Mouse (Mus musculus): ENCODE results near the gene Pla2g5. TPM values are rescaled to one million over a fixed set of nuclear protein-coding genes. Genes with fewer than 3 reads are reported as not detected.

The Pla2g5 gene
- polyA plus RNA-seq, 1 experiment from 2014 or later, result not detected

GRCm38 (mm10) chr4:138865991-138866390 is 2.7 kb upstream of the Pla2g5 start:
- no peak overlapping the region for H3K4me3 ChIP-seq (ENCODE audit: low read depth, low read length)
- H3K36me3 ChIP-seq (ENCODE audit: control insufficient read depth, insufficient read depth), result no peaks in the 10 kb centered on the region
- H3K27ac ChIP-seq (ENCODE audit: low read length), result no peak overlapping the region
- H3K4me2 ChIP-seq (ENCODE audit: low read depth, low read length), result no peak overlapping the region
- H3K9me3 ChIP-seq (replicated peaks; ENCODE audit: control insufficient read depth, low read length), result no peaks in the 10 kb centered on the region
- H3K4me1 ChIP-seq (ENCODE audit: control insufficient read depth, low read depth, low read length), result no peaks in the 10 kb centered on the region
- ATAC-seq (ENCODE audit: low read depth), result no peak
- 47% methylated on average over 6 of the region's 6 CpGs for WGBS (ENCODE audit: insufficient replicate concordance)
- no peak overlapping the region for H3K9ac ChIP-seq (ENCODE audit: low read depth, low read length)
- H3K27me3 ChIP-seq (ENCODE audit: control insufficient read depth, insufficient read depth, low read depth, low read length), result no peaks in the 10 kb centered on the region; the same call in 1 of the 2 replicates

- Histone ChIP-seq H3K27ac (ENCODE audit: low read length) (no peak overlapping the region), H3K9ac (ENCODE audit: low read depth, low read length) (no peak overlapping the region), H3K4me1 (ENCODE audit: control insufficient read depth, low read depth, low read length) (no peaks in the 10 kb centered on the region), H3K9me3 (replicated peaks; ENCODE audit: control insufficient read depth, low read length) (no peaks in the 10 kb centered on the region), H3K27me3 (ENCODE audit: control insufficient read depth, insufficient read depth, low read depth, low read length) (no peaks in the 10 kb centered on the region; the same call in none of the 2 replicates), H3K4me2 (ENCODE audit: low read depth, low read length) (no peak overlapping the region), H3K36me3 (ENCODE audit: control insufficient read depth, insufficient read depth) (no peaks in the 10 kb centered on the region), H3K4me3 (ENCODE audit: low read depth, low read length) (no peak overlapping the region)
- ATAC-seq (ENCODE audit: low read depth), result no peak
- WGBS (ENCODE audit: insufficient replicate concordance), result 22% methylated on average over 5 of the region's 5 CpGs
Measured at GRCm38 (mm10) chr4:138865092-138865491, 1.8 kb upstream of the Pla2g5 start.

- no peak overlapping the region for H3K9ac ChIP-seq (ENCODE audit: low read depth, low read length)
- WGBS (ENCODE audit: insufficient replicate concordance), result 7% methylated on average over 13 of the region's 13 CpGs
- H3K4me1 ChIP-seq (ENCODE audit: control insufficient read depth, low read depth, low read length), result no peaks in the 10 kb centered on the region
- H3K27me3 ChIP-seq (ENCODE audit: control insufficient read depth, insufficient read depth, low read depth, low read length), result peaks cover 3% of the 10 kb centered on the region
- no peak for ATAC-seq (ENCODE audit: low read depth)
- no peak overlapping the region for H3K4me2 ChIP-seq (ENCODE audit: low read depth, low read length)
- no peaks in the 10 kb centered on the region for H3K36me3 ChIP-seq (ENCODE audit: control insufficient read depth, insufficient read depth)
- H3K27ac ChIP-seq (ENCODE audit: low read length), result no peak overlapping the region
- H3K9me3 ChIP-seq (replicated peaks; ENCODE audit: control insufficient read depth, low read length), result no peaks in the 10 kb centered on the region
- no peak overlapping the region for H3K4me3 ChIP-seq (ENCODE audit: low read depth, low read length)
Measured at GRCm38 (mm10) chr4:138859728-138860127, 3.6 kb downstream of the Pla2g5 start.

GRCm38 (mm10) chr4:138859245-138859644 is 4.0 kb downstream of the Pla2g5 start:
- Histone ChIP-seq H3K9ac (ENCODE audit: low read depth, low read length) (no peak overlapping the region), H3K27me3 (ENCODE audit: control insufficient read depth, insufficient read depth, low read depth, low read length) (peaks cover 3% of the 10 kb centered on the region), H3K4me2 (ENCODE audit: low read depth, low read length) (no peak overlapping the region), H3K27ac (ENCODE audit: low read length) (no peak overlapping the region), H3K4me3 (ENCODE audit: low read depth, low read length) (no peak overlapping the region), H3K36me3 (ENCODE audit: control insufficient read depth, insufficient read depth) (no peaks in the 10 kb centered on the region), H3K9me3 (replicated peaks; ENCODE audit: control insufficient read depth, low read length) (no peaks in the 10 kb centered on the region), H3K4me1 (ENCODE audit: control insufficient read depth, low read depth, low read length) (no peaks in the 10 kb centered on the region)
- ATAC-seq (ENCODE audit: low read depth), result no peak
- WGBS (ENCODE audit: insufficient replicate concordance), result 17% methylated on average over 9 of the region's 9 CpGs

GRCm38 (mm10) chr4:138858446-138858845 is 4.8 kb downstream of the Pla2g5 start:
- no peak overlapping the region for H3K27ac ChIP-seq (ENCODE audit: low read length)
- WGBS (ENCODE audit: insufficient replicate concordance), result 60% methylated on average over 15 of the region's 15 CpGs
- no peaks in the 10 kb centered on the region for H3K4me1 ChIP-seq (ENCODE audit: control insufficient read depth, low read depth, low read length)
- H3K4me2 ChIP-seq (ENCODE audit: low read depth, low read length), result no peak overlapping the region
- H3K36me3 ChIP-seq (ENCODE audit: control insufficient read depth, insufficient read depth), result no peaks in the 10 kb centered on the region
- no peaks in the 10 kb centered on the region for H3K9me3 ChIP-seq (replicated peaks; ENCODE audit: control insufficient read depth, low read length)
- ATAC-seq (ENCODE audit: low read depth), result no peak
- H3K27me3 ChIP-seq (ENCODE audit: control insufficient read depth, insufficient read depth, low read depth, low read length), result peaks cover 3% of the 10 kb centered on the region
- no peak overlapping the region for H3K4me3 ChIP-seq (ENCODE audit: low read depth, low read length)
- no peak overlapping the region for H3K9ac ChIP-seq (ENCODE audit: low read depth, low read length)

- Histone ChIP-seq H3K4me2 (ENCODE audit: low read depth, low read length) (no peak overlapping the region), H3K4me1 (ENCODE audit: control insufficient read depth, low read depth, low read length) (no peaks in the 10 kb centered on the region), H3K4me3 (ENCODE audit: low read depth, low read length) (no peak overlapping the region), H3K27ac (ENCODE audit: low read length) (no peak overlapping the region), H3K27me3 (ENCODE audit: control insufficient read depth, insufficient read depth, low read depth, low read length) (peaks cover 3% of the 10 kb centered on the region), H3K9ac (ENCODE audit: low read depth, low read length) (no peak overlapping the region), H3K9me3 (replicated peaks; ENCODE audit: control insufficient read depth, low read length) (no peaks in the 10 kb centered on the region), H3K36me3 (ENCODE audit: control insufficient read depth, insufficient read depth) (no peaks in the 10 kb centered on the region)
- ATAC-seq (ENCODE audit: low read depth), result no peak
- 26% methylated on average over 10 of the region's 10 CpGs for WGBS (ENCODE audit: insufficient replicate concordance)
Measured at GRCm38 (mm10) chr4:138857576-138857975, 5.7 kb downstream of the Pla2g5 start.

GRCm38 (mm10) chr4:138856491-138856890 is 6.8 kb downstream of the Pla2g5 start:
- H3K27ac ChIP-seq (ENCODE audit: low read length), result no peak overlapping the region
- no peak overlapping the region for H3K4me2 ChIP-seq (ENCODE audit: low read depth, low read length)
- no peak overlapping the region for H3K9ac ChIP-seq (ENCODE audit: low read depth, low read length)
- H3K4me3 ChIP-seq (ENCODE audit: low read depth, low read length), result no peak overlapping the region
- no peaks in the 10 kb centered on the region for H3K4me1 ChIP-seq (ENCODE audit: control insufficient read depth, low read depth, low read length)
- no peak for ATAC-seq (ENCODE audit: low read depth)
- WGBS (ENCODE audit: insufficient replicate concordance), result 14% methylated on average over 7 of the region's 7 CpGs
- H3K36me3 ChIP-seq (ENCODE audit: control insufficient read depth, insufficient read depth), result no peaks in the 10 kb centered on the region
- H3K9me3 ChIP-seq (replicated peaks; ENCODE audit: control insufficient read depth, low read length), result no peaks in the 10 kb centered on the region
- H3K27me3 ChIP-seq (ENCODE audit: control insufficient read depth, insufficient read depth, low read depth, low read length), result peaks cover 3% of the 10 kb centered on the region

GRCm38 (mm10) chr4:138855092-138855632 is 8.1 kb downstream of the Pla2g5 start:
- Histone ChIP-seq H3K4me3 (ENCODE audit: low read depth, low read length) (no peak overlapping the region), H3K9ac (ENCODE audit: low read depth, low read length) (no peak overlapping the region), H3K4me2 (ENCODE audit: low read depth, low read length) (no peak overlapping the region), H3K36me3 (ENCODE audit: control insufficient read depth, insufficient read depth) (no peaks in the 10 kb centered on the region), H3K27me3 (ENCODE audit: control insufficient read depth, insufficient read depth, low read depth, low read length) (peaks cover 3% of the 10 kb centered on the region), H3K27ac (ENCODE audit: low read length) (no peak overlapping the region), H3K9me3 (replicated peaks; ENCODE audit: control insufficient read depth, low read length) (no peaks in the 10 kb centered on the region), H3K4me1 (ENCODE audit: control insufficient read depth, low read depth, low read length) (no peaks in the 10 kb centered on the region)
- WGBS (ENCODE audit: insufficient replicate concordance), result 63% methylated on average over 9 of the region's 9 CpGs
- ATAC-seq (ENCODE audit: low read depth), result no peak

- no peak overlapping the region for H3K4me2 ChIP-seq (ENCODE audit: low read depth, low read length)
- no peaks in the 10 kb centered on the region for H3K27me3 ChIP-seq (ENCODE audit: control insufficient read depth, insufficient read depth, low read depth, low read length)
- 56% methylated on average over 6 of the region's 6 CpGs for WGBS (ENCODE audit: insufficient replicate concordance)
- H3K4me3 ChIP-seq (ENCODE audit: low read depth, low read length), result no peak overlapping the region
- no peak overlapping the region for H3K9ac ChIP-seq (ENCODE audit: low read depth, low read length)
- no peaks in the 10 kb centered on the region for H3K36me3 ChIP-seq (ENCODE audit: control insufficient read depth, insufficient read depth)
- no peak for ATAC-seq (ENCODE audit: low read depth)
- H3K4me1 ChIP-seq (ENCODE audit: control insufficient read depth, low read depth, low read length), result no peaks in the 10 kb centered on the region
- H3K9me3 ChIP-seq (replicated peaks; ENCODE audit: control insufficient read depth, low read length), result no peaks in the 10 kb centered on the region
- H3K27ac ChIP-seq (ENCODE audit: low read length), result no peak overlapping the region
Measured at GRCm38 (mm10) chr4:138852961-138853360, 10.3 kb downstream of the Pla2g5 start.
